Mouse (Mus musculus): ENCODE measurements at regions not wholly inside any gene's neighbourhood (a gene's known extent, or its start where the extent isn't known, plus 50 kb on each side); places are given as distances from the start of the nearest gene placed in this dataset.

DNA sequence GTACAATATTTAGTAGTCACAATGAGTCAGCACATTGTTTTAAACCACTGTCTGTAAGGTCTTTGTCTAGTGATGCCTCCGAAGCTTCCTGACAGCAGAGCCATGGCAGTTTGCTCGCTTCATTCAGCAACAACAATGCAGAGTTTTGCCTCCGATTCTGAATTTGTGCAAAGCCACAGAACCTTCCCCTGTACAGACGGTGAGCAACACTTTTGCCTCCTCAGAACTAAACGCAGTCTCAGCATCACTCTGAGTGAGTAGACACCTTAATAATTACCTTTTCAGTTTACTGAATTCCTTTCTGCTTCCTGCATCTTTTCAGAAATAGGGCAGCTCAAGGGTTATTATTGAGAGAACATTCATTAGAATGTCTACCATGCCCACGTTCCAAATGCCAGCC is 107.9 kb downstream of the Nedd1 start:
- no peak for TF ChIP-seq CTCF (IDR thresholded peaks at IDR 0.05; ENCODE audit: control insufficient read depth, insufficient read depth, insufficient read length)
- TF ChIP-seq USF1 (IDR thresholded peaks at IDR 0.05; ENCODE audit: low read depth), result no peak
- no peak for TF ChIP-seq MYOD1 (IDR thresholded peaks at IDR 0.05; ENCODE audit: control insufficient read depth, insufficient read length, low read depth)
- TF ChIP-seq MAX (IDR thresholded peaks at IDR 0.05), result no peak
- no peak for TF ChIP-seq MYOG (IDR thresholded peaks at IDR 0.05; ENCODE audit: control insufficient read depth, extremely low read depth, insufficient read length)
- TF ChIP-seq CEBPB (IDR thresholded peaks at IDR 0.05; ENCODE audit: low read depth), result no peak
- no peak for TF ChIP-seq FOSL1 (IDR thresholded peaks at IDR 0.05; ENCODE audit: insufficient read depth, low read length, poor library complexity, severe bottlenecking)
